Mouse (Mus musculus) cerebellum, adult 2 months (tissue): ENCODE data around the gene Ccrl2. TPM values are rescaled to one million over a fixed set of nuclear protein-coding genes. Genes with fewer than 3 reads are reported as not detected.

Experiments used
- DNase-seq, 2 experiments: peaks; one replicate each; pipeline ENCODE4 v3.0.0; 2021
- H3K27ac ChIP-seq: fragments of 200-500 bp; 2 replicates; pipeline ENCODE4 v1.5.1; 2012; ENCODE audit warnings: low read length, control low read depth, inconsistent platforms; ENCODE audit not compliant: insufficient read depth
- H3K27me3 ChIP-seq: fragments of 200-500 bp; 2 replicates; pipeline ENCODE4 v1.6.1; 2012; ENCODE audit warnings: inconsistent platforms, mild to moderate bottlenecking, low read length, moderate library complexity; ENCODE audit not compliant: control insufficient read depth, insufficient read depth
- H3K4me1 ChIP-seq: fragments of 200-500 bp; 2 replicates; pipeline ENCODE4 v1.6.1; 2011; ENCODE audit warnings: low read length; ENCODE audit not compliant: control insufficient read depth, insufficient read depth
- H3K4me3 ChIP-seq: fragments of 200-500 bp; replicated peaks from 2 replicates; pipeline ENCODE3; 2011; ENCODE audit warnings: mild to moderate bottlenecking, low read depth, low read length, control low read depth; ENCODE audit not compliant: insufficient read depth
- CTCF ChIP-seq: fragments of 200-500 bp; IDR thresholded peaks from 2 replicates; pipeline ENCODE4 v1.5.1; 2011; ENCODE audit warnings: low read depth, mild to moderate bottlenecking, control low read depth, low read length, moderate library complexity, borderline replicate concordance; ENCODE audit not compliant: insufficient read depth
- POLR2A ChIP-seq: fragments of 200-500 bp; IDR thresholded peaks from 2 replicates; pipeline ENCODE4 v1.6.1; 2011; ENCODE audit warnings: low read length, control low read depth, borderline replicate concordance; ENCODE audit not compliant: insufficient read depth
- WGBS: fragments of 180-500 bp; shearing (Covaris S2); methylation state at CpG from one replicate; pipeline ENCODE4 v1.1.7; 2018; 5-methylcytosine and 5-hydroxymethylcytosine counted together
- polyA plus RNA-seq: library from polyadenylated mRNA; depleted of rRNA; stranded (reverse); fragments of >200 nt; gene quantifications from 2 replicates; pipeline ENCODE4 v1.2.3, GENCODE M21; 2012

Gene Ccrl2
- polyA plus RNA-seq, 1 experiment = 1.1 TPM

GRCm38 (mm10) chr9:111042266-111042665 lies 15.1 kb downstream of the Ccrl2 start:
- Histone ChIP-seq H3K27ac (no peak overlapping the region), H3K27me3 (no peaks in the 10 kb centered on the region), H3K4me3 (no peak overlapping the region), H3K4me1 (no peaks in the 10 kb centered on the region)
- no peak for TF ChIP-seq CTCF
- no peak for TF ChIP-seq POLR2A
- no peak for DNase-seq
- 47% methylated on average over 5 of the region's 5 CpGs for WGBS

- Histone ChIP-seq H3K27me3 (no peaks in the 10 kb centered on the region), H3K4me3 (no peak overlapping the region), H3K27ac (no peak overlapping the region), H3K4me1 (no peaks in the 10 kb centered on the region)
- no peak for TF ChIP-seq POLR2A
- TF ChIP-seq CTCF = no peak
- no peak for DNase-seq
- WGBS = 80% methylated on average over 4 of the region's 4 CpGs
Observed at GRCm38 (mm10) chr9:111039966-111040365, 17.4 kb downstream of the Ccrl2 start.

DNA sequence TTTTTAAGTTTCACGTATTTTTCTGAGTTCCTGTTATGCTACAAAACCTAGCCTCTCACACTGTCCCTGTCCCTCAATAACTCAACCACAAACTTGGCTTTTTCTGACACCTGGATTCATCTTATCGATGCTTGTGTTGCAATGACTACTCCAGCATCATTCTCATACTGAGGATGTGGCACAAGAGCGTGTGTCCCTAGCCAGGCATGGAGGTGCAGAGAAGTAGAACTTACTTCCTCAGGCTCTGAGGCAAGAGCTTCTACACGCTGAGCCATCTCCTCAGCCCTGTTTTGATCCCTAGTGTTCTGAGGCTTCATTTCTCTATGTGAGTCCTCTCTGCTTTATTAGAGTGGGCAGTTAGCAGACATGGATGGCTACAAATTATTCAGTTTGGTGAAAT lies 23.6 kb downstream of the Ccrl2 start:
- Histone ChIP-seq H3K4me1 (no peaks in the 10 kb centered on the region), H3K27me3 (no peaks in the 10 kb centered on the region), H3K4me3 (no peak overlapping the region), H3K27ac (no peak overlapping the region)
- WGBS = 88% methylated on average over 4 of the region's 4 CpGs
- no peak for DNase-seq
- TF ChIP-seq CTCF (no peak), POLR2A (no peak)

GRCm38 (mm10) chr9:111026791-111027190 lies 30.5 kb downstream of the Ccrl2 start:
- no peaks in the 10 kb centered on the region for H3K4me1 ChIP-seq
- TF ChIP-seq CTCF (no peak), POLR2A (no peak)
- DNase-seq = no peak
- H3K27ac ChIP-seq = no peak overlapping the region
- H3K4me3 ChIP-seq = no peak overlapping the region
- WGBS = 90% methylated on average over 10 of the region's 10 CpGs
- no peaks in the 10 kb centered on the region; the same call in 1 of the 2 replicates for H3K27me3 ChIP-seq

GRCm38 (mm10) chr9:111019022-111019421 lies 38.3 kb downstream of the Ccrl2 start, which contains the start of gene Ltf:
Gene Ltf (plus strand): TSS chr9:111019271.
- no peaks in the 10 kb centered on the region for H3K4me1 ChIP-seq
- TF ChIP-seq POLR2A (no peak), CTCF (no peak)
- H3K4me3 ChIP-seq = no peak within 1 kb of the TSS
- no peak within 1 kb of the TSS for H3K27ac ChIP-seq
- DNase-seq = no peak
- no peaks in the 10 kb centered on the region for H3K27me3 ChIP-seq
- WGBS = 87% methylated on average over 5 of the region's 5 CpGs

- DNase-seq = no peak
- TF ChIP-seq CTCF (no peak), POLR2A (no peak)
- no peaks in the 10 kb centered on the region for H3K4me1 ChIP-seq
- H3K27me3 ChIP-seq = no peaks in the 10 kb centered on the region
- no peak overlapping the region for H3K4me3 ChIP-seq
- H3K27ac ChIP-seq = no peak overlapping the region
- 76% methylated on average over 4 of the region's 4 CpGs for WGBS
Observed at GRCm38 (mm10) chr9:111015658-111016057, 41.7 kb downstream of the Ccrl2 start.

- TF ChIP-seq POLR2A (no peak), CTCF (no peak)
- WGBS = 67% methylated on average over 3 of the region's 3 CpGs
Observed at GRCm38 (mm10) chr9:111012041-111012440, 45.3 kb downstream of the Ccrl2 start.

DNA sequence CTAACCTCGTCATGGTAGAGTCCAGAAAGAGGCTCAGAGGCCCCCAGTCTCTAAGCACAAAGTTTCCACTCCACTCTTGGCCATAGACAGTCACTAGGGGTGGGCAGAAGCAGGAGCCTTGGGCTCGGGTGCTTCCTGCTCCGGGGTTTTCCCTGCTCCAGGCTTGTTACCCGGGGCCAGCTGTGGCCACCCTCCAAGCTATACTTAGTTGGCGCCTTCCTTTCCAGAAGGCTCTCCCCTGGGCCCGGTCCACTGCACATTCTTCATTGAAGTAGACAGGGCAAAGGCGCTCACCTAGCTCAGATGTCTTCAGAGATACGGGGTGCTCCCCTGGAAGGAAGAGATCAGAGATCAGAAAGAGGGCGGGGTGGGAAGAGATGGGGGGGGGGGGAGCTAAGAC lies 45.8 kb downstream of the Ccrl2 start:
- no peaks in the 10 kb centered on the region for H3K27me3 ChIP-seq
- no peak overlapping the region for H3K4me3 ChIP-seq
- no peak overlapping the region for H3K27ac ChIP-seq
- H3K4me1 ChIP-seq = no peaks in the 10 kb centered on the region
- no peak for TF ChIP-seq POLR2A
- WGBS = 71% methylated on average over 9 of the region's 9 CpGs
- no peak for DNase-seq

More at GRCm38 (mm10) chr9:111012041-111012440, 45.3 kb downstream of the Ccrl2 start:
- H3K4me3 ChIP-seq = no peak overlapping the region
- DNase-seq = no peak
- no peaks in the 10 kb centered on the region for H3K4me1 ChIP-seq
- no peaks in the 10 kb centered on the region for H3K27me3 ChIP-seq
- no peak overlapping the region for H3K27ac ChIP-seq
